Mouse (Mus musculus): ENCODE data around the gene Bcr. TPM values are rescaled to one million over a fixed set of nuclear protein-coding genes. Genes with fewer than 3 reads are reported as not detected.
A peak's percentile ranks its signal among the peaks of the same experiment; 100 is the strongest.

Gene Bcr
- polyA plus RNA-seq, 1 experiment from 2014 or later = 11.2 TPM

DNA sequence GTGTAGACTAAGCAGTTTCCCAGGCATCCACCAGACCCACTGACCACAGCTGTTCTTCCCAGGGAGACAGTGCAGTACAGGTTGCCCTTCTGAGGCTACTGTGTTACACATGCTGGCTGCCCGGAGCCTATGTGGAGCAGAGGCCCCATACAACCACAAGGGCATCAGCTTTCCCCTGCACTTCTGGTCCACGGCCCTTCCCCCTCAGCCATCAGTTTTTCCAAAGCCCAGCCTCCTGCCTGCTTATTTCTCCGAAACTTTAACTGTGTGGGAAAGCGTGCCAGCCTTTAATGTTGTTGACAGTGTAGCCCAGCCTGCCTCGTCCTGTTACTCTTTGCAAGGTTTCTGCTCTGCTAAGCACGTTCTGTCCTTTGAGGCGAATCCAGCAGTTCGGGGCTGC, 112.7 kb downstream of the Bcr start:
- Histone ChIP-seq H3K9me3 (ENCODE audit: control insufficient read depth, low read length) (no peaks in the 10 kb centered on the region), H3K36me3 (ENCODE audit: control insufficient read depth, insufficient read depth, low read length) (peaks cover 13% of the 10 kb centered on the region), H3K4me2 (ENCODE audit: low read depth, low read length) (no peak overlapping the region), H3K27me3 (ENCODE audit: control insufficient read depth, insufficient read depth, low read depth, low read length) (no peaks in the 10 kb centered on the region), H3K4me1 (replicated peaks; ENCODE audit: control insufficient read depth, insufficient read depth, low read length) (peaks cover 11% of the 10 kb centered on the region), H3K4me3 (ENCODE audit: low read length) (no peak overlapping the region), H3K9ac (ENCODE audit: low read length) (no peak overlapping the region), H3K27ac (ENCODE audit: low read length) (peak overlapping the region; percentile 21; the same call in 1 of the 2 replicates)
- ATAC-seq (ENCODE audit: low read depth) = no peak
- 50% methylated on average over 8 of the region's 8 CpGs for WGBS

DNA sequence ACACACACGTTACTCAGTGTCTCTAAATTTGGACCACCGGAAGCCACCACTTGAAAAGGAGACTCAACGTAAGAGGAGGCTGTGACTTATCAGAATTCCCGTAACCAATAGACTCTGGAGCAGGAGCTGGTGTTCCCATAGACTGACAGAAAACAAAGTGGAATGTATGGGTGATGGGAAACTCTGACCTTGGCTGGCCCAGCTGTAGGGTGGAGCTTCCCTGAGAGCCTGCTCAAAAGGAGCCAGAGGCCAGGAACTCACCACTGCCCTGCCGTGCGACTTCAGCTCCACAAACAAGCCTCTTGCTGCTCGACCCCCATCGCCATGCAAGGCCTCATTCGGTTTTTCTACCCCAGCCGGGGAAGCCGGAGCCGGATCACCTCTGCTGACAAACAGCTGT, 113.3 kb downstream of the Bcr start:
- WGBS = 45% methylated on average over 12 of the region's 12 CpGs

DNA sequence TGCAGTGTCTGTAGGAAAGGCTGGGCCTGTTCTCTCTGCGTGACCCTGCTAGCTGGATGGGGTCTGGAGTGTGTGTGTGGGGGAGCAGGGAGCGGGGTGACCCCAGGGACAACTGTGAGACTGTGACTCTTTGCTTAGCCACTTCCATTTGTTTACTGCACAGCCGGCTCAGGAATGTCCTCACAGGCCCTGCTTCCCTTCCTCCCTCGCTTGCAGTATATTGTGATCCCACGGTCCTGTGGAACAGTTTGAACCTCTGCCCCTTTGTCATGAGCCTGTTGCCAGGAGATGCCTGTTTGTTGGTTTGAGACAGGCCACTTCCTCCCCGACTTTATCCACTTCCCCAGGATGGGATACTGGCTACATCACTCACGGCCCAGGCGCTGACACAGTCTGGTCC, 116.1 kb downstream of the Bcr start:
- H3K27ac ChIP-seq (ENCODE audit: low read length) = peak overlapping the region; percentile 65
- peaks cover 20% of the 10 kb centered on the region for H3K36me3 ChIP-seq (ENCODE audit: control insufficient read depth, insufficient read depth, low read length)
- H3K4me2 ChIP-seq (ENCODE audit: low read depth, low read length) = no peak overlapping the region
- peak overlapping the region; percentile 12; the same call in 1 of the 2 replicates for H3K9ac ChIP-seq (ENCODE audit: low read length)
- no peak overlapping the region for H3K4me3 ChIP-seq (ENCODE audit: low read length)
- peak; percentile 77 for ATAC-seq (ENCODE audit: low read depth)
- H3K27me3 ChIP-seq (ENCODE audit: control insufficient read depth, insufficient read depth, low read depth, low read length) = no peaks in the 10 kb centered on the region
- peaks cover 3% of the 10 kb centered on the region for H3K4me1 ChIP-seq (replicated peaks; ENCODE audit: control insufficient read depth, insufficient read depth, low read length)
- H3K9me3 ChIP-seq (ENCODE audit: control insufficient read depth, low read length) = no peaks in the 10 kb centered on the region
- 39% methylated on average over 8 of the region's 8 CpGs for WGBS

More for the DNA sequence above, 113.3 kb downstream of the Bcr start:
- Histone ChIP-seq H3K27ac (ENCODE audit: low read length) (peak overlapping the region; percentile 29), H3K4me2 (ENCODE audit: low read depth, low read length) (no peak overlapping the region), H3K9me3 (ENCODE audit: control insufficient read depth, low read length) (no peaks in the 10 kb centered on the region), H3K27me3 (ENCODE audit: control insufficient read depth, insufficient read depth, low read depth, low read length) (no peaks in the 10 kb centered on the region), H3K4me1 (replicated peaks; ENCODE audit: control insufficient read depth, insufficient read depth, low read length) (peaks cover 11% of the 10 kb centered on the region), H3K9ac (ENCODE audit: low read length) (peak overlapping the region; percentile 21; the same call in 1 of the 2 replicates), H3K4me3 (ENCODE audit: low read length) (no peak overlapping the region), H3K36me3 (ENCODE audit: control insufficient read depth, insufficient read depth, low read length) (peaks cover 15% of the 10 kb centered on the region)
- peak; percentile 7; the same call in 1 of the 2 replicates for ATAC-seq (ENCODE audit: low read depth)

DNA sequence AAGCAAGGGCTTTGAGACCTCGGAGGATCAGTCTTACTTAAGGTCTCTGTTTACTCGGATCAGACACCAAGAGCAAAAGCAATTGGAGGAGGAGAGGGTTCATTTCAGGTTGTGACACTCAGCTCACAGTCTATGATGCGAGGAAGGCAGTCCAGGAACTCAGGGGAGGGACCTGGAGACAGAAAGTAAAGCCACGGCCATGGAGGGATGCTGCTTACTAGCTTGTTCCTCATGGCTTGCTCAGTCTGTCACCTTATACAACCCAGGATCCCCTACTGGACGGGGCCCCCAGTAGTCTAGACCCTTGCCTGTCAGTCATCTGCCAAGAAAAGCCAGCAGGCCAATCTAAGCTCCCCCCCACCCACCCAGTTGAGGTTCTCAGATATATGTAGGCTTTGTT, 118.5 kb downstream of the Bcr start:
- 88% methylated on average over 5 of the region's 5 CpGs for WGBS
- H3K36me3 ChIP-seq (ENCODE audit: control insufficient read depth, insufficient read depth, low read length) = peaks cover 23% of the 10 kb centered on the region
- ATAC-seq (ENCODE audit: low read depth) = no peak
- H3K4me1 ChIP-seq (replicated peaks; ENCODE audit: control insufficient read depth, insufficient read depth, low read length) = peaks cover 3% of the 10 kb centered on the region
- H3K4me3 ChIP-seq (ENCODE audit: low read length) = no peak overlapping the region
- no peaks in the 10 kb centered on the region for H3K9me3 ChIP-seq (ENCODE audit: control insufficient read depth, low read length)
- no peak overlapping the region for H3K9ac ChIP-seq (ENCODE audit: low read length)
- no peak overlapping the region for H3K4me2 ChIP-seq (ENCODE audit: low read depth, low read length)
- H3K27me3 ChIP-seq (ENCODE audit: control insufficient read depth, insufficient read depth, low read depth, low read length) = no peaks in the 10 kb centered on the region
- H3K27ac ChIP-seq (ENCODE audit: low read length) = no peak overlapping the region

DNA sequence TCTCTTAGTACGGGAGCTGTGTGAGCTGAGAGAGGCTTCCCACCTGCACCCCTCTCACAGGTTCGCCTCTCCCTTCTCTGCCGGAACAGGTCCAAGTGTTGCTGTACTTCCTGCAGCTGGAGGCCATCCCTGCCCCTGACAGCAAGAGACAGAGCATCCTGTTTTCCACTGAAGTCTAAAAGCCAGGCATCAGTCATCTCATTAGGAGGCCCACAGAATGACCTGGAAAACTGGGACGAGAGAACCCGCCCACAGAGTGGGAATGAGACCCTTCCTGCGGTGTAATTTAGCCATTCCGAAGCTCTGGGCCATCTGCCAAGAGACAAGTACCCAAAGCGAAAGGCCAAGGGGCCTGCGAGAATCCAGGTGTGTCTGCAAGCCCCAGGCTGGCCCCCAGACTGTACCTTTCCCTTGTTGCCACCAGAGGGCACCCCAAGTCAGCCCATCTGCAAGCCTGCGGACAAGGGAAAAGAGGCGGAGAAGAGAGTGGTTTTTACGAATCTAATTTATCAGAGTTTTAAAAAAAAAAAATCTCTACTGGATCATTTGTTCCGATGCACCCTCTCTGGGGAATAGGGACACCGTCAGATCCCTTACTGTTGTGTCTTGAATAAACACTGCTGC, 121.9 kb downstream of the Bcr start:
- H3K9ac ChIP-seq (ENCODE audit: low read length) = no peak overlapping the region
- no peaks in the 10 kb centered on the region for H3K27me3 ChIP-seq (ENCODE audit: control insufficient read depth, insufficient read depth, low read depth, low read length)
- no peak overlapping the region for H3K4me2 ChIP-seq (ENCODE audit: low read depth, low read length)
- H3K27ac ChIP-seq (ENCODE audit: low read length) = 0 out of 2 replicates have a peak overlapping the region, but pooled peaks have one; percentile 27
- H3K4me1 ChIP-seq (replicated peaks; ENCODE audit: control insufficient read depth, insufficient read depth, low read length) = peaks cover 18% of the 10 kb centered on the region
- ATAC-seq (ENCODE audit: low read depth) = peak; percentile 39
- peaks cover 24% of the 10 kb centered on the region for H3K36me3 ChIP-seq (ENCODE audit: control insufficient read depth, insufficient read depth, low read length)
- H3K9me3 ChIP-seq (ENCODE audit: control insufficient read depth, low read length) = no peaks in the 10 kb centered on the region
- WGBS = 22% methylated on average over 14 of the region's 14 CpGs
- H3K4me3 ChIP-seq (ENCODE audit: low read length) = no peak overlapping the region

DNA sequence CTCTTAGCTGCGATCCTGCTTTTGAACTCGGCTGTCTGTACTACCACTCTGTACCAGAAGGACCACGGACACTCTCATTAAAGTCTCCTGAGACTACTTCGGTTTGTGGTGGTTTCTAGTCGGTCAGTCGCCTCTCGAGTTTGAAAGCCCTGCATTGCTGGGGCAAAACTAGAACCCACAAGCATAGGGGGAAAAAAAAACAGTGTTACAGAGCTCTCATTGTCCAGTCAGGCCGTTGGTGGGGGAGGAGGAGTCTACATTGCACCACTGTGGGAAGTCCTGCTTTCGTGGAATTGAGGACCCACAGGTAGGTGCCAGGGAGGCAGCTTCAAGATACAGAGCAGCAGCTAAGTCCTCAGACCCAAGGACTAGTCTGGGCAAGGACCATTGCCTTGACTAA, 124.4 kb downstream of the Bcr start:
- peaks cover 20% of the 10 kb centered on the region for H3K4me1 ChIP-seq (replicated peaks; ENCODE audit: control insufficient read depth, insufficient read depth, low read length)
- ATAC-seq (ENCODE audit: low read depth) = no peak
- no peak overlapping the region for H3K4me2 ChIP-seq (ENCODE audit: low read depth, low read length)
- WGBS = 84% methylated on average over 9 of the region's 9 CpGs
- H3K4me3 ChIP-seq (ENCODE audit: low read length) = no peak overlapping the region
- no peak overlapping the region for H3K9ac ChIP-seq (ENCODE audit: low read length)
- H3K27ac ChIP-seq (ENCODE audit: low read length) = no peak overlapping the region
- H3K36me3 ChIP-seq (ENCODE audit: control insufficient read depth, insufficient read depth, low read length) = peaks cover 10% of the 10 kb centered on the region; the same call in 1 of the 2 replicates
- no peaks in the 10 kb centered on the region for H3K9me3 ChIP-seq (ENCODE audit: control insufficient read depth, low read length)
- H3K27me3 ChIP-seq (ENCODE audit: control insufficient read depth, insufficient read depth, low read depth, low read length) = no peaks in the 10 kb centered on the region

DNA sequence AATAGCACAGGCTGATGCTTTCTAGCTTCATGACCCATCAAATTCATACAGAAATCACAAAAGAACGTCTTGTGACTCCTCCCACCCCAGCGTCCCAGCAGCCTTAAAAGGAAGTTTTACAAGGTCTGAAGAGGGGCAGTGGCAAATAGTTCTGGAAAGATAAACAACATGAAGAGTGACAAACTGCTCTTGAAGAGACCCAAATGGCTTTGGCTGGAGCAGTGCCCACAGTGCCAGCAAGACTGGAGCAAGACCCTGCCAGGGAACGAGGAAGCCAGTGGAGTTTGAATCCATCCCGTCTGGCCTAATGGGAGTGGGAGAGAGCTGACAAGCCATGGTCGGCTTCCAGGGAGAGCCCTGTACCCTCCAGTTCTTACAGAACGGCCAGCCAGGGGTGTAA, 126.2 kb downstream of the Bcr start:
- peak overlapping the region; percentile 90 for H3K27ac ChIP-seq (ENCODE audit: low read length)
- ATAC-seq (ENCODE audit: low read depth) = peak; percentile 59

DNA sequence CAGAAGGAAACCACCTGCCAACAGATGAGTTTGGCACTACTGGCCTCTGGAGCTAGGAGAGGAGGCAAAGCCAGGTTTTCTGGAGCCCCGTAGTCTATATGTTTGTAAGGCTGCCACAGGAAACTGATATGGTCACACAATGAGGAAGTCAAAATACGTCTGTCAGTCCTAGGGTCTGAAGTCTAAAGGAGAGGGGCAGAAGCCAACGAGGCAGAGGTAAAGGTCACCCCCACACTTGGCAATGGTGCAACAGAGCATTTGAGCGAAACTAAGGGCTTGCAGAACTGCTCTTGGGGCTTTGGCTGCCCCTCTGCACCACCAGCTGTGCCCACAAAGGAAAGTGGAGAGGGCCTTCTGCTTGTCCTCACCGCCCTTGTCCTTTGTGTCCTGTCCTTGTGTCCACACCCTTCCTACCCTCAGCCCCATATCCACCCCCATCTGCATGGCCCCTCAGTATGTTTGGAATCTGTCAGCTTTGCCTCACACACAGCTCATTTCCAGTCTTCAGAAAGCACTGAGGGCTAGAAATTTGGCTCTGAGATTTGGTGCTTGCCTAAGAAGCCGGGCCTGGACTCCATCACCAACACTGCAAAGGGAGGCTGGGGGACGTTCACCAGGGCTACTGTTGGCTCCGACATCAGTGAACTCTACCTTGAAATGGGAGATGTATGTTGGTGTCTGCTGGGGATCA, 127.1 kb downstream of the Bcr start:
- Histone ChIP-seq H3K36me3 (ENCODE audit: control insufficient read depth, insufficient read depth, low read length) (peaks cover 2% of the 10 kb centered on the region; the same call in 1 of the 2 replicates), H3K4me1 (replicated peaks; ENCODE audit: control insufficient read depth, insufficient read depth, low read length) (peaks cover 17% of the 10 kb centered on the region), H3K9me3 (ENCODE audit: control insufficient read depth, low read length) (no peaks in the 10 kb centered on the region), H3K4me2 (ENCODE audit: low read depth, low read length) (no peak overlapping the region), H3K4me3 (ENCODE audit: low read length) (no peak overlapping the region), H3K27ac (ENCODE audit: low read length) (peak overlapping the region; percentile 90), H3K27me3 (ENCODE audit: control insufficient read depth, insufficient read depth, low read depth, low read length) (no peaks in the 10 kb centered on the region), H3K9ac (ENCODE audit: low read length) (no peak overlapping the region)
- 33% methylated on average over 8 of the region's 8 CpGs for WGBS
- peak; percentile 88 for ATAC-seq (ENCODE audit: low read depth)

More for the DNA sequence above, 126.2 kb downstream of the Bcr start:
- Histone ChIP-seq H3K9me3 (ENCODE audit: control insufficient read depth, low read length) (no peaks in the 10 kb centered on the region), H3K9ac (ENCODE audit: low read length) (no peak overlapping the region), H3K4me1 (replicated peaks; ENCODE audit: control insufficient read depth, insufficient read depth, low read length) (peaks cover 20% of the 10 kb centered on the region), H3K36me3 (ENCODE audit: control insufficient read depth, insufficient read depth, low read length) (peaks cover 4% of the 10 kb centered on the region; the same call in 1 of the 2 replicates), H3K4me3 (ENCODE audit: low read length) (no peak overlapping the region), H3K27me3 (ENCODE audit: control insufficient read depth, insufficient read depth, low read depth, low read length) (no peaks in the 10 kb centered on the region), H3K4me2 (ENCODE audit: low read depth, low read length) (peak overlapping the region; percentile 15; the same call in 1 of the 2 replicates)
- 16% methylated on average over 6 of the region's 6 CpGs for WGBS

DNA sequence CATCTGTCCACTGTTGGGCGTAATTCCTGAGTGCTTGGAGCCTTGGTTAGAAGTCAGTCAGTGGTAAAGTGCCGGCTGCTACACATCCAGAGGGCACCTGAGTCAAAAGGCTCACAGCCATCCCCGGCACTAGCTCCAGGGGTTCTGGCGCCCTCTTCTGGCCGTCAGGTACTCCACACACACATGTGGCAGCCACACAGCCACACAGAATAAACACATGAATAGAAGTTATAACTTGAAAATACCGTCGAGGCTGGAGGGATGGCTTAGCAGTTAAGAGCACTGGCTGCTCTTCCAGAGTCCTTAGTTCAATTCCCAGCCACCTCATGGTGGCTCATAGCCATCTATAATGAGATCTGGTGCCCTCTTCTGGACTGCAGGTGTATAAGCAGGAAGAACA, 131.3 kb downstream of the Bcr start:
- H3K9me3 ChIP-seq (ENCODE audit: control insufficient read depth, low read length) = peaks cover 5% of the 10 kb centered on the region; the same call in 1 of the 2 replicates

More for the DNA sequence above, 131.3 kb downstream of the Bcr start:
- no peak overlapping the region for H3K4me2 ChIP-seq (ENCODE audit: low read depth, low read length)
- H3K4me1 ChIP-seq (replicated peaks; ENCODE audit: control insufficient read depth, insufficient read depth, low read length) = peaks cover 8% of the 10 kb centered on the region
- H3K4me3 ChIP-seq (ENCODE audit: low read length) = no peak overlapping the region
- H3K27me3 ChIP-seq (ENCODE audit: control insufficient read depth, insufficient read depth, low read depth, low read length) = no peaks in the 10 kb centered on the region
- ATAC-seq (ENCODE audit: low read depth) = no peak
- no peak overlapping the region for H3K27ac ChIP-seq (ENCODE audit: low read length)
- H3K9ac ChIP-seq (ENCODE audit: low read length) = no peak overlapping the region
- WGBS = 49% methylated on average over 7 of the region's 7 CpGs
- H3K36me3 ChIP-seq (ENCODE audit: control insufficient read depth, insufficient read depth, low read length) = no peaks in the 10 kb centered on the region

Data from lung, embryonic 16.5 days (tissue).